Mouse (Mus musculus) brain, adult 2 months (tissue): Measurements from ENCODE around the gene Nudt4.

Experiments
- DNase-seq: peaks from one replicate; pipeline ENCODE4 v3.0.0; 2011; ENCODE audit warnings: low read depth, low spot score

The Nudt4 gene

DNA sequence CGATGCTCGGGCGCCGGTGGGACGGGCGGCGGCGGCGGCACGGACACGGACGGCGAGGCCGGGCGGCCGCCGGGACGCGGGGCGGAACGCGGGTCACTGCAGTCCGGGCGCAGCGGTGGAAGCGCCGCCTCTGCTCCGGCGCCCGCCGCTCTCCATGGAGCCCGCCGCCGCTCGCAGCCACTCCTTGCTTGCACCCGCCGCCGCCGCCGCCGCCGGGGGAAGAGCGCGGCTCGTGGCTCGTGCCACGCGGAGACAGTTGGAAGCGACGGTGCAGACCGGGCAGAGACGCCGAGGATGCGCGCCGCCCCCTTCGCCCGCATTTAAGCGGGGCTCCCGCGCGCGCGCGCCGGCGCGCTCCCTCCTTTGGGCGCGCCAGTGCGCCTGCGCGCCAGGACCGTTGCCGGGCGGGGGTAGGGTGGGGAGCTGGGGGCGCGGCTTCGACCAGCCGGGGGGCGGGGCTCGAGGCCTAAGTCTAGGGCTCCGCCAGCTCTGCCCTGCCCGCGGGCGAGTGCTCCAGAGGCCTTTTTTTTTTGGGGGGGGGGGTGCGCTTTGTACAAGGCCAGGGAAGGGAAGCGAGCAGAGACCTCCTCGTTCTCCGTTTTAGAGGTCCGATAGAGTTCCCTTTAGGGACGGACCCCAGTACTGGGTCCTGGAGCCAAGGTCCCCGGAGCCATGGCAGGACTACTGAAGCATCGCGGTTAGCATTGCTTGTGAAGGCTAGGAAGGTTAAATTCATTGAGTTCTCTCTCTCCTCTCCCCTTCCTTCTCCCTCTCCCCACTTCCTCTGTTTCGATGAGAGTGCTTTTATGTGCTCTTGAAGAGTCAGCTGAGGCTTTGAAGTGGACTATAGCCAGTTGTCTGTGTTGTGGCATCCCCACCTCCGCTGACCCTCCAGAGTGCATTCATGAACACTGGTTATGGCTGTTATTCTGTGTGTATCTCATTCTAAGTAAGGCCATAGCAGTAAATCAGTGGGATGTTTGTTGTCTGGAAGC is at the start of gene Nudt4:
Gene Nudt4 (minus strand): TSS at position 296 of the 995 bp plus-strand sequence.
- peak; percentile 94 for DNase-seq

DNA sequence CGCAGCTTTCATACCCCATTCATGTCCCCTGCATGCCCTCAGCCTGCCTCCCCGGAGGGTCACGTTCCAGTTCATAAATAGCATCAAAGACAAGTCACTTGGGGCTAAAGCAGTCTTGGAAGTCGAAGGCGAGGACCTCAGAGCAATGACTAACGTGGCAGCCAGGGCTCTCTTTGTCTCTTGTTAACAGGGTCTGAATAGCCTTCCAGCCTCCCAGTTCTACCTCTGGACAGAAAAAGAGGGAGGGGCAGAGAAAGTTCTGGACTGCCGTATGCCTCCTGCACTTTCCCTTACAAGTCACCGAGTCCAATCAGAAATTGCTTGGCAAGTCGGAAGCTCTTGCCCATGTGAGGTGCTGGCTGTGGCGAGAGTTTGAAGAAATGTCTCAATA is 47.4 kb upstream of the Nudt4 start:
- no peak for DNase-seq

DNA sequence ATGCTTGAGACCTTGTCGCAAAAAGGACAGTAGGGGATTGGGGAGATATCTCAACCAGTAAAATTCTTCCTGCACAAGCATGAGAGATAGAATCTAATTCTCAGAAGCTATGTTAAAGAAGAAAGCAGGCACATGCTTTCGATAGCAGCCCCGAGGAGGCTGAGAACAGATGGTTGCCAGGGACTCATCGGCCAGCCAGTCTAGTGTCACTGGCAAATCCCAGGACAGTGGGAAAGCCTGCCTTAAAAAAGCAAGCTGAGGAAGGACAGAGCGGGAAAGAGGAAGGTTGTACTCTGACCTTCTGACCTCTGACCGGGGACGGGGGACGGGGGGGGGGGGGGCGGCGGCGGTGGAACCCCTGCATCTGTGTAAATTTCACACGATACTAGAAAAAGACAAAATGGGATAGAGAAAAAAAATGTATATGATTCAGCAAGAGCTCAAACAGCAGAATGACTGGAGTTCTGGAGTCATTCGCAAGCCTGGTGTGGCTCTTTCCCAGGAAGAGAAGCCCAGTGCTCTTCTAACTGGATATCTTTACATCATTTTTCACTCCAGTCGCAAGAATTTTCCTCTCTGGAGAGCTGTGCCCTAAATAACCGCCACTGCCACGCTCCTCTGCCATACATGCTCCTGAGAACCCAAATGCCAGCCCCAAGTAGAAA is 46.9 kb upstream of the Nudt4 start:
- peak; percentile 43 for DNase-seq

DNA sequence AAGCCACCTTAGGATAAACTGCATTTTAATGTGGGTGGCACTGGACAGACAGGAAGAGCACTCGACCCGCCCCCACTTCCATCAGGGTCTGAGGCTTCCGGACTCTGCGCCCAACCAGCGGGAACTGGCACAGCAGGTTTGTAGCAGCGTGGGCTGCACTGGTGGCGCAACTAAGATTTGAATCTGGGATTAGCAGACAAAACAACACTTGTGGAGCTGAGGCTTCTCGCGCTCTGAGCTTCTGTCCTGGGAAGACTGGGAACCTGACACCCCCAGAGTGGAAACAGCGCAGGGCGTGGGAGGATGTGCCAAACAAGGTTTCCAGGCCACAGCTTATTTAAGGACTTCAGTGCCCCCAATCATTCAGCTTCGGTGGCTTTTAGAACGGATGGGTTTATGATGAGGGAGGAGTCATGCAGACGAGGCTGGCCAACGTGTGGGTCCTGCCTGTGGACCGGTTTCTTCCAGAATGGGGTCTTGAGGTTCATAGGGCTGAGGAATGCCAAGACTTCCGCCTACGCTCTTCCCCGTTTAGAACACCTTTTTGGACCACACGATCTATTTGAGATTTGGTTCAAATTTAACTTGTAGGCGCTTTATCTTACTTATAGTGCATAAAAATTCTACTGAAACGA is 41.1 kb upstream of the Nudt4 start:
- peak; percentile 48 for DNase-seq

DNA sequence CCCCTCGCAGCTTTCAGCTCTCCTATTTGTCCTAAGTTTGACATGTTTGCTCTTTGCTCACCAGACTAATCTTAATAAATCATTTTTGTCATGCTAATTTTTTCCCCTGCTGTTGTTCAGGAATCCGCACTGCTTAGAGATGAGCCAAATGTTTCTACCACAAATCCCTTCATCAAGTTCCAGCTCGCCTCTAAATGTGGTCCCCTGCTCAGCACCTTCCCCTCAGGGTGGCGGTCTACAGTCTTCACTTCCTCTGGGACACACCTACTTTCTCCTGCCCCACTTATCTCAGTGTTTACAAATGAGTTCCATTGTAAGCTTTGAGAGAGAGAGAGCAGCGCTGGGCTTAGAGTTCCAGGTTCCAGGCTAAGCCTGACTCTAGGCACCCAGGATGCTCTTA is 36.6 kb upstream of the Nudt4 start:
- no peak for DNase-seq

DNA sequence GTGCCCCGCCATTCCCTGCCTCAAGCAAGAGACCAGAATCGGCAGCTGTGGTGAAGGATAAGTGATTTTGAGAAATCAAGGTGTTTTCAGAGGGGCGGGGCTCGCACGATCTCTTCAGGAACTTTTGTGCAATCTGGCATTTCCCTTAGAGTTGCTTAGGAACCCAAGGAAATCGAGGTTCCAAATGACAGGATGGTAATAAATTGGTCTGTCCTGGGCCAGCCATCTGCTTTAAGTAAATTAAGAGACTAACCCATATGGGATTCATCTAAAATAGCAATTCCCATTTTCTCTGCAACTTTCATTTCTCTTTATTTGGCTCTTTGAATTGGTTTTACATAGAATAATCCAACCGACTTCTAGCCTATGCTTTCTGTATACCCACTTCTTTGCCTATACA is 35.8 kb upstream of the Nudt4 start:
- peak; percentile 74 for DNase-seq

DNA sequence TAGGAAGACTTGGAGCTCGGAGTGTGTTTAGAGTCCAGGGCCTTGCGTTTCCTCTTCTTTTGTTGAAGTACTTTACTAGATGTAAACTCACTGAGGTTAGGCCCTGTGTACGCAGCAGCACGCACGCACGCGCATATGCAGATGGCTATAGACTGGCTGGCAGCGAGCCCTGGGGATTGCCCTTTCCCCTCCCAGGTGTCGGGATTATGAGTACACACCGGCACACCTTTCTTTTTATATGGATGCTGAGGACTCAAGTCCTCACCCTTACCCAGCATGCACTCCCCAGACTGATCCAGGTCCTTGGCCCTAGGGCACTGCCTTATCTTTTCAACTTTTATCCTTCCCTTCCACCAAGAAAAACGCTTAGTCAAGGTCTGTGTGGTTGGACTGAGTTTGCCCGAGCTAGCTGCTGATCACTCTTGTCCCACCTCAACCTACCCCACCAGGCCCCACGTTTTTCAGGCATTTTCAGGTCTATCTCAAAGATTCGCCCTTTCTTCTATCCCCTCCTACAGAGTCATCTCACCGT is 34.2 kb upstream of the Nudt4 start:
- DNase-seq, result no peak

DNA sequence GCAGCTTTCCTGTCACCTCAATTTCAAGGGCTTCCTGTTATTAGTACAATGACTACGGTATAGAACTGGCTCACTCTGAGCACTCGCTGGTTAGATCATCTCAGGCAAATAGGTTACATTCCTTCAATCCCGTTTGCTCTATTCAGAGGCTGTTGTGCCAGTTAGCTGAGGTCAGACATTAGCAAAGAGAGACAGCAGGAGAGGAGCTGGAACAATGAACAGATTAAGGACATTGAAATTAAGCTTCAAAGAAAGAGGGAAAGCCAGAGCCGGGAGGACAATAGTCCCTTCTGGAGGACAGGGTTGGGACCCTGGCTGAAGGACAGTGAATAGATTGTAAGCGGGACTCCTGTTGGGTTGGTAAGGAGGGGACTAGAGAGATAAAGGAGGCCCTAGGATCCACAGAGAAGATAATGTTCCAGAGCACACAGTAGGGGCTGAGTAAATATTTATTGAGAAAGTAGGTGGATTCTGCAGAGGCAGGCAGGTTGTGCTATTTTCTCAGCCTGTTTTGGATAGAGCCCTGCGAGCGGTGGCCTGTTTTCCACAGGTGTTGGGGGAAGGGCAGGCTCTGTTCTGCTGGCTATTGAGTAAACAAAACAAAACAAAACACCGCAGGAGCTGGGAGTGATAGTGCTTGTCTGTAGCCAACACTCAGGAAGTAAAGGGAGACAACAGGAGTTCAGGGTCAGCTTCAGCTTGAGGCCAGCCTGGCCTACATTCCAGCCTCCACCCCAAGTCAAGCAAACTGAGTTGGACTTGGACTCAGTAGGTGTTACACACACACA is 32.1 kb upstream of the Nudt4 start:
- DNase-seq, result no peak

DNA sequence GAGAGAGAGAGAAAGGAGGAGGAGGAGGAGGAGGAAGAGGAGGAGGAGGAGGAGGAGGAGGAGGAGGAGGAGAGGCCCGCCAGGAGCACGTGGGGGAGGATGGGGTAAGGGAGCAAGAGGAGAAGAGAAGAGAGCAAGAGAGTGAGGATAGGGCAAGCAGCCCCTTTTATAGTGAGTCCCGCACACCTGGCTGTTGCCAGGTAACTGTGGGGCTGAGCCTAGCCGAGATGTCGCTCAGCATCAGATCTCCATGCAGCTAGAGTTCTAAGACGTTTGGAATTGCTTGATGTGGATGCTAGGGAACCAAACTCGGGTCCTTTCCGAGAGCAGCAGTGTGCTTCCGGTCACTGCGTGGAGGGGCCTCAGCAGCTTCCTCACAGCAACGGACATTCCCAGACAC is 30.5 kb upstream of the Nudt4 start:
- DNase-seq, result no peak

DNA sequence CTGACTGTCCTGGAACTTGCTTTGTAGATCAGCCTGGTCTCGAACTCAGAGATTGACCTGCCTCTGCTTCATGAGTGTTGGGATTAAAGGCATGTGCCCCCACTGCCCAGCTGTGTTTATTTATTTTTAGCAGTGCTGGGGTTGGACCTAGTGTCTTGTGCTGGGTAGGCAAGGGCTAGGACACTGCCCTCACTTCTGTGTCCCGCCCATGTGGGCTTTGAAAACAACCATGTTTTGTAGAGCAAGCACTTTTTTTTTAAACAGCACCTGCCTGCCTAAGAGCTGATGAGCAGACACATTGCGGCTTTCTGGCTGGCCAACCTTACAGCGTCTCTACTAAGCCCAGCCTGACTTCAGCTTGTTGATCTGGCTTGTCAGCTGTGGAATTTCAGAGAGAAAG is 27.3 kb upstream of the Nudt4 start:
- no peak for DNase-seq

DNA sequence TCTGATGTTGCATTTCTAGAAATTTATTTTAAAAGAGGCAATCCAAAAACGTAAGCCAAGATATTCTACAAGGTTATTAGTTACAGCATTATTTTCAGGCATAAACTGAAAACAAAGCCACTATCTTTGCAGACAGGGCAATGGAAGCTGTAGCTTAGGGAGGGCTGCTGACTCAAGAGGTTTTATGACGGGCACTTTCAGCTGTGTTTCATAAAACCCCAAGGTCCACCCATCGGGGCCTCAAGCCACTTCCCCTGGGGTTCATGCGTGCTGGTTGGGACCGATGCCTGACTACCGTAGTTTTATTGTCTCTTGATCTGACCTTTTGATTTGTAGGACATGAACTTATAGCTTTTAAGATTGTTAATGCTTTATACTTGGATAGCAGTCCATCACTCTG is 26.2 kb upstream of the Nudt4 start:
- no peak for DNase-seq

DNA sequence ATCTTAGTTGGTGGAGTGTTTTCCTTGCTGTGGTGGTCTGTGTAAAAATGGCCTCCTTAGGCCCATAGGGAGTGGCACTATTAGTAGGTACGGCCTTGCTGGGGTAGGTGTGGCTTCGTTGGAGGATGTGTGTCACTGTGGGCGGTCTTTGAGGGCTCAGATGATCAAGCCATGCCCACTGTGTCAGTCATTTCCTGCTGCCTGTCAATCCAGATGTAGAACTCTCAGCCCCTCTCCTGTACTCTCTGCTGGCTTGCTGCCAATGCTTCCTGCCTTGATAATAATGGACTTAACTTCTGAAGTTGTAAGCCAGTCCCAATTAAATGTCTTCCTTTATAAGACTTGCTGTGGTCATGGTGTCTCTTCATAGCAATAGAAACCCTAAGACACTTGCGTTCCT is 25.2 kb upstream of the Nudt4 start:
- DNase-seq, result no peak

DNA sequence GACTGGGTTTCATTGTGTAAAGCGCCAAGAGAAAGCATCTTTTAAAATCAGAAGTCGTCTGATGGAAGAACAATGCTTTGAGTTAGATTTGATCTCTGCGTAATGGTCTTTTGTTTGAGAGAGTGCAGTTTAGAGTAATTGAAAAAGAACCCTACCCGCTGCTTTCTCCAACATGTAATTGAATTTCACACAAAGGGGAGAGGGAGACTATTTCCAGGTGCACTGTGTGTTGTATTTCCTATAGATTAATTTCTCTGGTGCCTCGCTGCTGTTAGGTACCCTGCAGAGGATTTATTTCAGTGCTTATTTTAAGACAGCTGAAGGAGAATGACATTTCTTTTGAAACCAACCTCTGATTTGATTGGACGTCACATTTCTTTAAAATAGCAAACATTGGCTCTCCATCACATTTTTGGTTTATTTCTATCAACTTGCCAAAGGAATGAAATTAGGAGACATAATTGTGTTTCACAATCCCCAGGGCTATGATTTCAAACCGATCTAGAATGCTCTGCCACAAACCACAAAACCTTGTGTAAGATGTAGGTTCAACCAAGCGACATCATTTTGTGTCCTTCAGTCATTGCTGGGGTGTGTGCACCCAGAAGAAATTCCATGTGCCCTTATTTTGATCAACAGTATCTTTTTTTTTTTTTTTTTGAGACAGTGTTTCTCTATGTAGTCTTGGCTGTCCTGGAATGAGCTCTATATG is 23.7 kb upstream of the Nudt4 start:
- DNase-seq, result no peak

DNA sequence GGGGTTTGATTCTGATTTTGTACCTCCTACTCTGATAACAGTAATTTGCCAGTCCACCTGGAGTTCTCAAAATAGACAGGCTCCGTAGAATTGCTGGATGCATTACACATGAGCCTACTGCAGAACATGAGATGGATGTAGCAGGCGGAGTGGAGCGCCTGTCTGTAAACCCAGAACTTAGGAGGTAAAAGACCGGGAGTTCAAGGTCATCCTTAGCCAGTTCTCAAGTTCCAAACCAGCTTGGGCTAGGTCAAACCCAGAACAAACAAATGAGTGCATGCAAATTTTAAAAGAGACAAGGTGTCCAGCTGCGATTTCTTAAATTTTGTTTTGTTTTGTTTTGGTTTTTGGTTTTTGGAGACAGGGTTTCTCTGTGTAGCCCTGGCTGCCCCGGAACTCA is 21.6 kb upstream of the Nudt4 start:
- no peak for DNase-seq

DNA sequence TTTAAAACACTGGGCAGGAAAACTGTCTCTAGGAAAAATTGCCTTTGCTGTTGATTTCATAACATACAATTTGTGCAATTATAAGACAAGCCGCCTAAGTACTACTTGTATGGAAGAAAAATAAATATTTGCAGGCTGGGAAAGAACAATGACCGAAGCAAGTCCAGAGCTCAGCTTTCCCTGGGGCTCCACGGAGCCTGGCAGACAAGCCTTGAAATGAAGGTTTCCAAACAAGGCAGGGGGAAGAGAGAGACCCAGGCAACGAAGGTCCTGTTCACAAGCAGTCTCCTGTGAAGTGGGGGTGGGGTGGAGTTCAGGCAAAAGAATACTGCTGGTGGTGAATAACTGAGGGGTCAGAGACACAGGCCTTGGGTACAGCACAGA is 13.6 kb upstream of the Nudt4 start:
- DNase-seq, result no peak

DNA sequence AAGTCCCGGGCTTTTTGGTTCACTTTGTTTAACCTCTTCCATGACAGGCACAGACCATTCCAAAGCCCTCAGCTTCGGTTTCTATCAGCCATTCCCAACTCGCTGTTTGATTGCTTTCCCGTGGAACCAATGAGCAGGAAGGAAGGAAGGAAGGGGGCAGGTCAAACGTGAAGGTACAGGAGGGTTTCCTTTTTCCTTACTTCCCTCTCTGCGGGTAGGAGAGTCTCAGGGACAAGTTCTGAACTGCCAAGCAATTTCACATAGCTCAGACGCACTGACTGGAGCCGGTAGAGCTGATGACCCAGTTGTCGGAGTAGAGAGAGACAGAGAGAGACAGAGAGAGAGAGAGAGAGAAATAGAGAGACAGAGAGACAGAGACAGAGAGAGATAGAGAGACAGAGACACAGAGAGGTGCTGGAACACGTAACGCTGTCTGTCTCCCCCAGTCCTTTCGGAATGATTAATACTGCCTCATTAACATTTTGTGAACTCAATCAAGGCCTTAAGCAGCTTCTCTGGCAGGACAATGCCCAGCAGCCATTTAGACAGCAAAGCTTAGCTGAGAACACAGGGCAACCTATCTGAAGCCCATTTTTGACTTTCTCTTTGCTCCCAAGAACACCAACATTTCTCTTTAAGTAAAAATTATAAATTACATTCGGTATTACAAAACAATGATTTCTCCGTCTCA is 13.1 kb upstream of the Nudt4 start:
- no peak for DNase-seq

DNA sequence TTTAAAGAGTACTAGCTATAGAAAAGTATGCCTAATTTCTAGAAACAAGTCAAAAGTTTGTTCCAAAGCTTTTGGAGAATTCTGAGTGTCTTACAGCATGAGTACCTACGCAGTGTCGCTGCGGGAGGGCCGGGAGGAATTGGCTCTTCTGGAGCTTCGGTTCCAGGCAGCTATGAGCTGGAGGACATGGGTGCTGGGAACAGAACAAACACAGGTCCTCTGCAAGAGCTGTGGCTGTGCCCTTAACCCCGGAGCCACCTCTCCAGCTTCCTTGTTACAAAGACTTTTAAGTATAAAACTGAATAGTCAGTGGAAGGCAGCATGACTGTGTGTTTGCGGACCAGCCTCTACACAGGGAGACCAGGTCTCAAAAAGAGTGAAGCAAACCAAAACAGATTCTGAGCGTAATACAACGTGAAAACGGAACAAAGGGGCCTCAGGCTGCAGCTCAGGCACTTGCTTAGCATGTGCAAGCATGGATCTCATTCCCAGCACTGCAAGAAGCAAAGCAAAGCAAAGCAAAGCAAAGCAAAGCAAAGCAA is 12.0 kb upstream of the Nudt4 start:
- DNase-seq, result no peak

DNA sequence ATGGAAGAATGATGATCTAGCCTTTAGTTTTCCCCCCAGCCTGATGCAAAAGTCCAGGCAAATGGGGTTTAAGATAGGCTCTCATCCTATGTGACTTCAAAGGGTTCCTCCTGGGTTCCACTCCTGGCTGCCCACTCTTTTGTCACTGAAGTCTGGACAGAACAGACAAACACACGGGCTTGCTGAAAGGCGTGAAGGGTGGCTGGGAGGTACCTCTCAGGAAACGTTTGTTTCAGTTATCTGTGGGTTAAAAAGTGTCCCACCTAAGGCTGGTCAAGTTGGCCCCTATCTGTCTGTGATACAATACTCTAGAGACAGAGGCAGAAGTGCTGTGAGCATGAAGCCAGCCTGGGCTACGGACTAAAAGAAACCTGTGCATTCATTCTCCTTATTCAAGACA is 11.0 kb upstream of the Nudt4 start:
- no peak for DNase-seq

DNA sequence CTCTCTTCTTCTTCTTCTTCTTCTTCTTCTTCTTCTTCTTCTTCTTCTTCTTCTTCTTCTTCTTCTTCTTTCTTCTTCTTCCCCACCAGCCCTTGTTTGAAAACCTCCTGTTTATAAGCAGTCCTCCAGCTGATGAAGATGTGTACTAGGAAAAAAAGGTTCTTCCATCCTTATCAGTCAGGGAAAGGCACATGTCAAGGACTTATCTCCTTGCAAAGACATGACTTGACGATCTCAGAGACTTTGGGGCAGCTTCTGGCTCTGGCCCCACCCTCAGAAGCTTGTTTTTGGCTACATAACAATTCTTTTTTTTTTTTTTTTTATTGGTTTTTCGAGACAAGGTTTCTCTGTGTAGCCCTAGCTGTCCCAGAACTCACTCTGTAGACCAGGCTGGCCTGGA is 5.5 kb upstream of the Nudt4 start:
- DNase-seq, result no peak

DNA sequence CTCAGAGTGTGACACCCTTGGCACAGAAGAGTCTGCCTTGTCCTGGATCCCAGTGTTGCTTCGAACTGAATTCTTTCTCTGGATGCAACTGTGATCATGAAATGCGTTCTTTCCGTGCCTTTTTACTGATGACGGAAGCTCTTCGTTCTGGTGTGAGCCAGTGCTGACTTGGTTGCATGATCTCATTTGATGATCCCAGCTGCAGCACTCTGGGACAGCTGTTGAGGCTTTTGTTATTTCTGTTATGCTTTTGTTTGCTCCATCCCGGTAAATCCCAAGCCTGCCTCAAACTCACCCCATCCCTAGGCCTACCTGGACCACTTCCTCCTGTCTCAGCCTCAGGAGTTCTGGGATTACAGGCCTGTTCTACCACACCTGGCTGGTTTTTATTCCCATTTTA is 4.1 kb upstream of the Nudt4 start:
- no peak for DNase-seq
